Mouse (Mus musculus) frontal cortex, adult (tissue): ENCODE data around the gene Gm21497.
"Not testable (repeated sequence)": the region's sequence is repeated elsewhere in the genome, so short reads cannot be mapped to it uniquely, and the experiment has no call there.

Experiments used
- ATAC-seq: cut with Nextera tagmentation; 2 replicates; pipeline ENCODE4 v1.9.2; 2017; ENCODE audit warnings: mild to moderate bottlenecking, moderate library complexity, mixed read lengths; ENCODE audit not compliant: low TSS enrichment

Gm21497 gene

GRCm38 (mm10) chrY:61646446-61646845 is at the start of gene Gm21497:
TSS of gene Gm21497 (plus strand) at chrY:61646746.
- ATAC-seq: not testable (repeated sequence)
